Mouse (Mus musculus) testis, adult 2 months (tissue): ENCODE measurements around the gene Nlrp1b. TPM values are rescaled to one million over a fixed set of nuclear protein-coding genes. Genes with fewer than 3 reads are reported as not detected.

Source experiments
- H3K27ac ChIP-seq: fragments of 200-500 bp; 2 replicates; pipeline ENCODE4 v1.5.1; 2012; ENCODE audit warnings: low read depth, low read length; ENCODE audit not compliant: control insufficient read depth, insufficient read depth
- H3K27me3 ChIP-seq: fragments of 200-500 bp; 2 replicates; pipeline ENCODE4 v1.6.1; 2012; ENCODE audit warnings: mild to moderate bottlenecking, low read length, moderate library complexity; ENCODE audit not compliant: control insufficient read depth, insufficient read depth
- H3K36me3 ChIP-seq: fragments of 200-500 bp; 2 replicates; pipeline ENCODE4 v1.6.1; 2012; ENCODE audit warnings: mild to moderate bottlenecking, low read length; ENCODE audit not compliant: control insufficient read depth, insufficient read depth
- H3K4me1 ChIP-seq: fragments of 200-500 bp; 2 replicates; pipeline ENCODE4 v1.6.1; 2012; ENCODE audit warnings: low read length; ENCODE audit not compliant: control insufficient read depth, insufficient read depth
- H3K4me3 ChIP-seq: fragments of 200-500 bp; 2 replicates; pipeline ENCODE4 v1.5.1; 2012; ENCODE audit warnings: low read depth, mild to moderate bottlenecking, low read length, moderate library complexity, mixed read lengths; ENCODE audit not compliant: control insufficient read depth
- CTCF ChIP-seq: fragments of 200-500 bp; IDR thresholded peaks from 2 replicates; pipeline ENCODE4 v1.5.1; 2012; ENCODE audit warnings: low read depth, mild to moderate bottlenecking, inconsistent platforms, low read length, moderate library complexity; ENCODE audit not compliant: control insufficient read depth, insufficient read depth, insufficient replicate concordance
- POLR2A ChIP-seq: fragments of 200-500 bp; IDR thresholded peaks from 2 replicates; pipeline ENCODE4 v1.6.1; 2012; ENCODE audit warnings: low read depth, mild to moderate bottlenecking, inconsistent platforms, low read length, moderate library complexity; ENCODE audit not compliant: control insufficient read depth
- polyA plus RNA-seq: library from polyadenylated mRNA; depleted of rRNA; stranded (reverse); fragments of >200 nt; gene quantifications from 2 replicates; pipeline ENCODE4 v1.2.3, GENCODE M21; 2012; rRNA removed

Nlrp1b gene
- polyA plus RNA-seq: 0.05 and 0.21 TPM in 2 replicates

GRCm38 (mm10) chr11:71230684-71231480, at the start of gene Nlrp1b:
Gene Nlrp1b, minus strand, starts transcription at chr11:71230733.
- no peak within 1 kb of the TSS for H3K4me3 ChIP-seq
- H3K4me1 ChIP-seq: no peaks in the 10 kb centered on the region
- no peak within 1 kb of the TSS for H3K27ac ChIP-seq
- no peak for TF ChIP-seq POLR2A
- H3K27me3 ChIP-seq: no peaks in the 10 kb centered on the region
- H3K36me3 ChIP-seq: no peaks in the 10 kb centered on the region

- no peak overlapping the region for H3K27ac ChIP-seq
- no peak for TF ChIP-seq POLR2A
- TF ChIP-seq CTCF: no peak
- H3K4me1 ChIP-seq: no peaks in the 10 kb centered on the region
- H3K27me3 ChIP-seq: no peaks in the 10 kb centered on the region
- H3K36me3 ChIP-seq: no peaks in the 10 kb centered on the region
- H3K4me3 ChIP-seq: no peak overlapping the region
Measured at GRCm38 (mm10) chr11:71261036-71261435, 30.5 kb upstream of the Nlrp1b start.

- Histone ChIP-seq H3K4me1 (no peaks in the 10 kb centered on the region), H3K4me3 (no peak overlapping the region)
Measured at GRCm38 (mm10) chr11:71251333-71251732, 20.8 kb upstream of the Nlrp1b start.

GRCm38 (mm10) chr11:71224614-71225013, 5.9 kb downstream of the Nlrp1b start:
- TF ChIP-seq CTCF (peak; percentile 13; the same call in 1 of the 2 replicates), POLR2A (no peak)
- Histone ChIP-seq H3K36me3 (no peaks in the 10 kb centered on the region), H3K4me1 (no peaks in the 10 kb centered on the region), H3K27me3 (no peaks in the 10 kb centered on the region), H3K27ac (no peak overlapping the region), H3K4me3 (no peak overlapping the region)

More at GRCm38 (mm10) chr11:71251333-71251732, 20.8 kb upstream of the Nlrp1b start:
- TF ChIP-seq POLR2A (no peak), CTCF (no peak)
- H3K27ac ChIP-seq: no peak overlapping the region
- no peaks in the 10 kb centered on the region for H3K27me3 ChIP-seq
- H3K36me3 ChIP-seq: no peaks in the 10 kb centered on the region

GRCm38 (mm10) chr11:71202703-71203102, 27.8 kb downstream of the Nlrp1b start:
- Histone ChIP-seq H3K27me3 (no peaks in the 10 kb centered on the region), H3K27ac (no peak overlapping the region), H3K4me3 (no peak overlapping the region), H3K4me1 (no peaks in the 10 kb centered on the region), H3K36me3 (no peaks in the 10 kb centered on the region)
- no peak for TF ChIP-seq POLR2A
- TF ChIP-seq CTCF: no peak

- TF ChIP-seq CTCF: no peak
- TF ChIP-seq POLR2A: no peak
- H3K4me1 ChIP-seq: no peaks in the 10 kb centered on the region
- H3K4me3 ChIP-seq: no peak overlapping the region
- H3K36me3 ChIP-seq: no peaks in the 10 kb centered on the region
- H3K27me3 ChIP-seq: no peaks in the 10 kb centered on the region
- H3K27ac ChIP-seq: no peak overlapping the region
Measured at GRCm38 (mm10) chr11:71199349-71199748, 31.2 kb downstream of the Nlrp1b start.

- H3K36me3 ChIP-seq: no peaks in the 10 kb centered on the region
- H3K27me3 ChIP-seq: no peaks in the 10 kb centered on the region
- no peak overlapping the region for H3K27ac ChIP-seq
- TF ChIP-seq POLR2A: no peak
- TF ChIP-seq CTCF: no peak
- H3K4me3 ChIP-seq: no peak overlapping the region
- no peaks in the 10 kb centered on the region for H3K4me1 ChIP-seq
Measured at GRCm38 (mm10) chr11:71169633-71170032, 60.9 kb downstream of the Nlrp1b start.

GRCm38 (mm10) chr11:71164139-71164538, 66.4 kb downstream of the Nlrp1b start:
- H3K27me3 ChIP-seq: no peaks in the 10 kb centered on the region
- H3K4me1 ChIP-seq: no peaks in the 10 kb centered on the region
- H3K36me3 ChIP-seq: no peaks in the 10 kb centered on the region
- no peak for TF ChIP-seq CTCF
- TF ChIP-seq POLR2A: no peak
- no peak overlapping the region for H3K4me3 ChIP-seq
- H3K27ac ChIP-seq: no peak overlapping the region
